Mouse (Mus musculus) C2C12 (cell line): ENCODE data around the gene Rassf1.

ENCODE experiments used
- CTCF ChIP-seq: IDR thresholded peaks from one replicate; pipeline ENCODE4 v1.5.1; 2011; ENCODE audit not compliant: control insufficient read depth, insufficient read depth, insufficient read length
- FOSL1 ChIP-seq: IDR thresholded peaks from one replicate; pipeline ENCODE4 v1.8.0; 2011; ENCODE audit warnings: mild to moderate bottlenecking, low read length; ENCODE audit not compliant: poor library complexity, insufficient read depth, severe bottlenecking
- MAX ChIP-seq: IDR thresholded peaks from one replicate; pipeline ENCODE4 v1.6.1; 2011; ENCODE audit warnings: mild to moderate bottlenecking, control low read depth
- MYOG ChIP-seq: IDR thresholded peaks from one replicate; pipeline ENCODE4 v1.6.1; 2011; ENCODE audit not compliant: control insufficient read depth, insufficient read length; ENCODE audit errors: extremely low read depth

- TF ChIP-seq FOSL1 (no peak), CTCF (no peak), MYOG (no peak), MAX (no peak)
Measured at GRCm38 (mm10) chr9:107551890-107552355, 568 bp downstream of the Rassf1 start.
